Mouse (Mus musculus): ENCODE measurements at regions not wholly inside any gene's neighbourhood (a gene's known extent, or its start where the extent isn't known, plus 50 kb on each side); places are given as distances from the start of the nearest gene placed in this dataset.

- 75% methylated on average over 2 of the region's 2 CpGs for WGBS (ENCODE audit: insufficient replicate concordance)
- no peak for ATAC-seq
Measured at GRCm38 (mm10) chr13:72258794-72259193, 295.3 kb upstream of the Irx1 start.

GRCm38 (mm10) chr13:72264416-72264815, 300.9 kb upstream of the Irx1 start:
- Histone ChIP-seq H3K9ac (replicated peaks) (no peak overlapping the region), H3K9me3 (ENCODE audit: low read length) (no peaks in the 10 kb centered on the region), H3K27ac (ENCODE audit: low read depth) (no peak overlapping the region), H3K4me1 (ENCODE audit: insufficient read depth) (no peaks in the 10 kb centered on the region), H3K4me3 (ENCODE audit: low read depth, low read length) (no peak overlapping the region), H3K27me3 (ENCODE audit: insufficient read depth, low read length) (no peaks in the 10 kb centered on the region), H3K4me2 (ENCODE audit: low read depth, low read length) (no peak overlapping the region), H3K36me3 (replicated peaks; ENCODE audit: insufficient read depth, low read length) (no peaks in the 10 kb centered on the region)
- ATAC-seq (no peak), DNase-seq (no peak)
- no peak for TF ChIP-seq EP300 (IDR thresholded peaks at IDR 0.05; ENCODE audit: low read depth)
- no peak for TF ChIP-seq CTCF (IDR thresholded peaks at IDR 0.05; ENCODE audit: low read depth)
- WGBS (ENCODE audit: insufficient replicate concordance) = 70% methylated on average over 3 of the region's 3 CpGs

More at GRCm38 (mm10) chr13:72258794-72259193, 295.3 kb upstream of the Irx1 start:
- no peak overlapping the region for H3K4me2 ChIP-seq (ENCODE audit: low read depth, low read length)
- H3K4me1 ChIP-seq (ENCODE audit: insufficient read depth) = no peaks in the 10 kb centered on the region
- no peaks in the 10 kb centered on the region for H3K27me3 ChIP-seq (ENCODE audit: insufficient read depth, low read length)
- H3K27ac ChIP-seq (ENCODE audit: low read depth) = no peak overlapping the region
- TF ChIP-seq EP300 (IDR thresholded peaks at IDR 0.05; ENCODE audit: low read depth) (no peak), CTCF (IDR thresholded peaks at IDR 0.05; ENCODE audit: low read depth) (no peak)
- no peaks in the 10 kb centered on the region for H3K9me3 ChIP-seq (ENCODE audit: low read length)
- H3K36me3 ChIP-seq (replicated peaks; ENCODE audit: insufficient read depth, low read length) = no peaks in the 10 kb centered on the region
- H3K9ac ChIP-seq (replicated peaks) = no peak overlapping the region
- no peak for DNase-seq
- H3K4me3 ChIP-seq (ENCODE audit: low read depth, low read length) = no peak overlapping the region

- 84% methylated on average over 7 of the region's 7 CpGs for WGBS (ENCODE audit: insufficient replicate concordance)
- DNase-seq = no peak
- H3K36me3 ChIP-seq (replicated peaks; ENCODE audit: insufficient read depth, low read length) = no peaks in the 10 kb centered on the region
- H3K9ac ChIP-seq (replicated peaks) = no peak overlapping the region
- H3K27ac ChIP-seq (ENCODE audit: low read depth) = no peak overlapping the region
- H3K9me3 ChIP-seq (ENCODE audit: low read length) = no peaks in the 10 kb centered on the region
- no peaks in the 10 kb centered on the region for H3K4me1 ChIP-seq (ENCODE audit: insufficient read depth)
- TF ChIP-seq CTCF (IDR thresholded peaks at IDR 0.05; ENCODE audit: low read depth) (no peak), EP300 (IDR thresholded peaks at IDR 0.05; ENCODE audit: low read depth) (no peak)
- no peak overlapping the region for H3K4me2 ChIP-seq (ENCODE audit: low read depth, low read length)
- H3K4me3 ChIP-seq (ENCODE audit: low read depth, low read length) = no peak overlapping the region
- ATAC-seq = no peak
- no peaks in the 10 kb centered on the region for H3K27me3 ChIP-seq (ENCODE audit: insufficient read depth, low read length)
Measured at GRCm38 (mm10) chr13:72265116-72265515, 301.6 kb upstream of the Irx1 start.

- H3K4me1 ChIP-seq (ENCODE audit: insufficient read depth) = no peaks in the 10 kb centered on the region
- H3K27me3 ChIP-seq (ENCODE audit: insufficient read depth, low read length) = no peaks in the 10 kb centered on the region
- WGBS (ENCODE audit: insufficient replicate concordance) = 82% methylated on average over 11 of the region's 11 CpGs
- H3K4me3 ChIP-seq (ENCODE audit: low read depth, low read length) = no peak overlapping the region
- H3K27ac ChIP-seq (ENCODE audit: low read depth) = no peak overlapping the region
- no peak for DNase-seq
- no peak for ATAC-seq
- TF ChIP-seq EP300 (IDR thresholded peaks at IDR 0.05; ENCODE audit: low read depth) = no peak
- TF ChIP-seq CTCF (IDR thresholded peaks at IDR 0.05; ENCODE audit: low read depth) = no peak
- no peaks in the 10 kb centered on the region for H3K9me3 ChIP-seq (ENCODE audit: low read length)
- no peak overlapping the region for H3K9ac ChIP-seq (replicated peaks)
- H3K36me3 ChIP-seq (replicated peaks; ENCODE audit: insufficient read depth, low read length) = no peaks in the 10 kb centered on the region
- H3K4me2 ChIP-seq (ENCODE audit: low read depth, low read length) = no peak overlapping the region
Measured at GRCm38 (mm10) chr13:72265650-72266049, 302.1 kb upstream of the Irx1 start.

GRCm38 (mm10) chr13:72266174-72266768, 302.7 kb upstream of the Irx1 start:
- no peak for DNase-seq

GRCm38 (mm10) chr13:72280343-72280742, 316.8 kb upstream of the Irx1 start:
- H3K9me3 ChIP-seq (ENCODE audit: low read length) = no peaks in the 10 kb centered on the region

More at GRCm38 (mm10) chr13:72266174-72266768, 302.7 kb upstream of the Irx1 start:
- Histone ChIP-seq H3K27ac (ENCODE audit: low read depth) (no peak overlapping the region), H3K27me3 (ENCODE audit: insufficient read depth, low read length) (no peaks in the 10 kb centered on the region), H3K9me3 (ENCODE audit: low read length) (no peaks in the 10 kb centered on the region), H3K9ac (replicated peaks) (no peak overlapping the region), H3K4me2 (ENCODE audit: low read depth, low read length) (no peak overlapping the region), H3K36me3 (replicated peaks; ENCODE audit: insufficient read depth, low read length) (no peaks in the 10 kb centered on the region), H3K4me1 (ENCODE audit: insufficient read depth) (no peaks in the 10 kb centered on the region), H3K4me3 (ENCODE audit: low read depth, low read length) (no peak overlapping the region)
- WGBS (ENCODE audit: insufficient replicate concordance) = 78% methylated on average over 12 of the region's 12 CpGs
- no peak for ATAC-seq
- TF ChIP-seq EP300 (IDR thresholded peaks at IDR 0.05; ENCODE audit: low read depth) (no peak), CTCF (IDR thresholded peaks at IDR 0.05; ENCODE audit: low read depth) (no peak)

More at GRCm38 (mm10) chr13:72280343-72280742, 316.8 kb upstream of the Irx1 start:
- Histone ChIP-seq H3K4me2 (ENCODE audit: low read depth, low read length) (no peak overlapping the region), H3K36me3 (replicated peaks; ENCODE audit: insufficient read depth, low read length) (no peaks in the 10 kb centered on the region), H3K4me3 (ENCODE audit: low read depth, low read length) (no peak overlapping the region), H3K27me3 (ENCODE audit: insufficient read depth, low read length) (no peaks in the 10 kb centered on the region), H3K9ac (replicated peaks) (no peak overlapping the region), H3K27ac (ENCODE audit: low read depth) (no peak overlapping the region), H3K4me1 (ENCODE audit: insufficient read depth) (no peaks in the 10 kb centered on the region)
- DNase-seq (no peak), ATAC-seq (no peak)
- TF ChIP-seq EP300 (IDR thresholded peaks at IDR 0.05; ENCODE audit: low read depth) (no peak), CTCF (IDR thresholded peaks at IDR 0.05; ENCODE audit: low read depth) (no peak)
- 32% methylated on average over 2 of the region's 2 CpGs for WGBS (ENCODE audit: insufficient replicate concordance)

Measured in liver, postnatal 0 days (tissue).